Mouse (Mus musculus) midbrain, embryonic 16.5 days (tissue): ENCODE measurements around the gene Gpcpd1. TPM values are rescaled to one million over a fixed set of nuclear protein-coding genes. Genes with fewer than 3 reads are reported as not detected.

Source experiments
- ATAC-seq: fragments of 200-750 bp; cut with Nextera tagmentation; 2 replicates; pipeline ENCODE4 v1.8.0; 2017; ENCODE audit warnings: moderate TSS enrichment
- H3K27ac ChIP-seq: fragments of 300-500 bp; sonication (generic); 2 replicates; pipeline ENCODE4 v1.5.1; 2014; ENCODE audit warnings: mild to moderate bottlenecking, low read length, mixed read lengths
- H3K27me3 ChIP-seq: fragments of 300-500 bp; sonication (generic); 2 replicates; pipeline ENCODE4 v1.6.1; 2014; ENCODE audit warnings: low read depth, low read length, mixed read lengths; ENCODE audit not compliant: control insufficient read depth, insufficient read depth
- H3K36me3 ChIP-seq: fragments of 300-500 bp; sonication (generic); 2 replicates; pipeline ENCODE4 v1.6.1; 2014; ENCODE audit warnings: mild to moderate bottlenecking, low read length, moderate library complexity, mixed read lengths; ENCODE audit not compliant: control insufficient read depth, insufficient read depth
- H3K4me1 ChIP-seq: fragments of 300-500 bp; sonication (generic); 2 replicates; pipeline ENCODE4 v1.6.1; 2014; ENCODE audit warnings: mild to moderate bottlenecking, low read length, mixed read lengths; ENCODE audit not compliant: control insufficient read depth, insufficient read depth
- H3K4me2 ChIP-seq: fragments of 300-500 bp; sonication (generic); 2 replicates; pipeline ENCODE4 v1.6.1; 2014; ENCODE audit warnings: mild to moderate bottlenecking, low read length, mixed read lengths
- H3K4me3 ChIP-seq: fragments of 300-500 bp; sonication (generic); 2 replicates; pipeline ENCODE4 v1.5.1; 2014; ENCODE audit warnings: low read depth, mild to moderate bottlenecking, low read length, moderate library complexity, mixed read lengths
- H3K9ac ChIP-seq: fragments of 300-500 bp; sonication (generic); 2 replicates; pipeline ENCODE4 v1.6.1; 2014; ENCODE audit warnings: low read depth, low read length, mixed read lengths
- H3K9me3 ChIP-seq: fragments of 300-500 bp; sonication (generic); replicated peaks from 2 replicates; pipeline ENCODE4 v1.6.1; 2014; ENCODE audit warnings: mild to moderate bottlenecking, low read length, mixed read lengths; ENCODE audit not compliant: control insufficient read depth, poor library complexity, severe bottlenecking
- WGBS: fragments of 180-500 bp; shearing (Covaris S2); extraction: QIAGEN DNeasy Blood & Tissue Kit; methylation state at CpG from one replicate; pipeline ENCODE4 v1.1.7; 2014; 5-methylcytosine and 5-hydroxymethylcytosine counted together
- polyA plus RNA-seq: library from polyadenylated mRNA; unstranded; fragments of >200 nt; fragmentation: Nextera tagmentation; extraction: Ambion mirVana; gene quantifications from 2 replicates; pipeline ENCODE4 v1.2.1, GENCODE M21; 2015

Gpcpd1 gene
- polyA plus RNA-seq: 77.5 and 86.7 TPM in 2 replicates

DNA sequence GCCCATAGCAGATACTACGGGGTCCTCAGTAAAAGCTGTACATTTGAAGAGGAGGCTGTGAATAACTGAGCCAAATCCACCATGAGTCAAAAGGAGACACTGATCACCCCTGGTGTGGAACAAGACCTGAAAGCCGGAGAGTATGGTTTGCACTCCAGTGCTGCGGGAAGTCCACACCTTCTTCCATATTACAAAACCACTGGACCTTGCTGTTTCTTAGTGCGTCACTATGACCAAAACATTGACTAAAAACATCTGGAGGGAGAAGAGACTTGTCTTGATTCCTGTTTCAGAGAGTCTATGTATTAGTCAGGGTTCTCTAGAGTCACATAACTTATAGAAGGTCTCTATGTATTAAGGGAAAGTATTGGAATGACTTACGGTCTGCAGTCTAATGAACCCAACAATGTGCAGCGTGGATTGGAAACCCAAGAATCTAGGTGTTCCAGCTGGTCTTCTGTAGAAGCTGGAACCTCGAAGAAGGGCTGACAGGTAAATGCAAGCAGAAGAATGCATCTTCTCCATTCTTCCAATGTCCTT is at the start of gene Gpcpd1:
TSS of gene Gpcpd1 (minus strand) at position 490 of the 540 bp plus-strand sequence.
- H3K4me1 ChIP-seq: no peaks in the 10 kb centered on the region; the same call in 1 of the 2 replicates
- no peak for ATAC-seq
- H3K4me3 ChIP-seq: no peak within 1 kb of the TSS
- no peaks in the 10 kb centered on the region for H3K36me3 ChIP-seq
- no peaks in the 10 kb centered on the region for H3K27me3 ChIP-seq
- no peaks in the 10 kb centered on the region for H3K9me3 ChIP-seq
- WGBS: 96% methylated on average over 7 of the region's 7 CpGs
- H3K27ac ChIP-seq: no peak within 1 kb of the TSS
- no peak within 1 kb of the TSS for H3K4me2 ChIP-seq
- no peak within 1 kb of the TSS for H3K9ac ChIP-seq

GRCm38 (mm10) chr2:132636534-132636933 is 49.0 kb upstream of the Gpcpd1 start:
- 80% methylated on average over 1 of the region's 1 CpGs for WGBS
- no peaks in the 10 kb centered on the region for H3K36me3 ChIP-seq
- no peaks in the 10 kb centered on the region for H3K27me3 ChIP-seq
- H3K4me2 ChIP-seq: no peak overlapping the region
- no peaks in the 10 kb centered on the region for H3K9me3 ChIP-seq
- H3K9ac ChIP-seq: no peak overlapping the region
- no peaks in the 10 kb centered on the region for H3K4me1 ChIP-seq
- no peak overlapping the region for H3K4me3 ChIP-seq
- H3K27ac ChIP-seq: no peak overlapping the region
- ATAC-seq: no peak

- Histone ChIP-seq H3K9ac (no peak overlapping the region), H3K9me3 (no peaks in the 10 kb centered on the region), H3K4me1 (no peaks in the 10 kb centered on the region), H3K27me3 (no peaks in the 10 kb centered on the region), H3K4me2 (no peak overlapping the region), H3K4me3 (no peak overlapping the region), H3K36me3 (no peaks in the 10 kb centered on the region), H3K27ac (no peak overlapping the region)
- no peak for ATAC-seq
- WGBS: 96% methylated on average over 2 of the region's 2 CpGs
These were observed 41.1 kb upstream of the Gpcpd1 start for GRCm38 (mm10) chr2:132628626-132629025.

DNA sequence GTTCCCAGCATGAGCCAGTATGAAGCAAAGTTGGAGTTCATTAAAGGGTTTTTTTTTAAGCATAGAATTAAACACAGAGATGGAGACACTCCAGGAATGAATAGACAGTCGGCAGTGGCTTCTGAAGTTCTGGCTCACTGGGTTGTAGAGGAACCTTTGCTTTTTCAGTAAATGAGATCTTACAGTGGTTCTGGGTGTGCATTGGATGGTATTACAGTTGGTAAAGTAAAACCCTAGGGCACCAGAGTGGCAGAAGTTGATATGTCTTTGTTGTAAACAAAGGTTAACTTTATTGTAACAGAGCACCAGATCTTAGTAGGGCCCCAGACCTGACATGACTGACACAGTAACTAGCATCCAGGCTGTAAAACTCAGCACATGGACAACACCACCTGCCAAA is 35.6 kb upstream of the Gpcpd1 start:
- Histone ChIP-seq H3K4me1 (no peaks in the 10 kb centered on the region), H3K9me3 (no peaks in the 10 kb centered on the region), H3K27ac (no peak overlapping the region), H3K9ac (no peak overlapping the region), H3K4me2 (no peak overlapping the region), H3K4me3 (no peak overlapping the region), H3K36me3 (no peaks in the 10 kb centered on the region), H3K27me3 (no peaks in the 10 kb centered on the region)
- ATAC-seq: no peak
- WGBS: 80% methylated on average over 1 of the region's 1 CpGs

- H3K4me3 ChIP-seq: no peak overlapping the region
- no peak for ATAC-seq
- 65% methylated on average over 3 of the region's 3 CpGs for WGBS
- H3K9ac ChIP-seq: no peak overlapping the region
- no peaks in the 10 kb centered on the region for H3K4me1 ChIP-seq
- no peak overlapping the region for H3K4me2 ChIP-seq
- no peaks in the 10 kb centered on the region for H3K27me3 ChIP-seq
- no peak overlapping the region for H3K27ac ChIP-seq
- no peaks in the 10 kb centered on the region for H3K36me3 ChIP-seq
- H3K9me3 ChIP-seq: no peaks in the 10 kb centered on the region
These were observed 30.2 kb upstream of the Gpcpd1 start for GRCm38 (mm10) chr2:132617693-132618092.

DNA sequence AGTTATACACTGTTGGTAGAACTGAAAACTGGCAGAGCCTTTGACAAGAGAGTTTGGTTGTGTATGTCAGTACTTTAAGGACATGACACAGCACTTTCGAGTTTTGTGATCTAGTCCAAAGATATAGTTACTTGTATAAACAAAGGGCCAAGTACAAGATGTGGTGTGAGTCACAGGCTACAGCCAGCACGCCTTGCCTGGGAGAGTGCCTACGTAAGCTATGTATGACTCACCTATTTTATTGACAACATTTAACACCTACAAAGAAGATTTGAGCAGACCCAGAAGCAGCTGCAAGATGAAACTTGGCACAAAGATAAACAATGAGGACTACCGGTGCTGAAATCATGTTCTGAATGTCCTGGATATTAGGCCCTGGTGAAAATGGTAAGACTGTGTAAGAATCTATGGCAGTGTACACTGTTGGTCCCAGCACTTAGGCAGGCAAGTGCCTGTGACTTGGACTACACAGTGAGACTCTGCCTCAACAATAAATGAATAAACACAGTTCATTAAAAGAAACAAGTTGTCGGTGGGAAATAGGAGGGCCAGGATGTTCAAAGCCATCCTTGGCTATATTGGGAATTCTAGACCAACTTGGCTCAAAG is 26.2 kb upstream of the Gpcpd1 start:
- no peak overlapping the region for H3K27ac ChIP-seq
- no peak overlapping the region for H3K4me2 ChIP-seq
- H3K9ac ChIP-seq: no peak overlapping the region
- H3K9me3 ChIP-seq: no peaks in the 10 kb centered on the region; the same call in 1 of the 2 replicates
- ATAC-seq: no peak
- H3K4me1 ChIP-seq: no peaks in the 10 kb centered on the region
- no peak overlapping the region for H3K4me3 ChIP-seq
- H3K27me3 ChIP-seq: no peaks in the 10 kb centered on the region
- WGBS: 83% methylated on average over 5 of the region's 5 CpGs
- no peaks in the 10 kb centered on the region for H3K36me3 ChIP-seq

- no peak for ATAC-seq
- Histone ChIP-seq H3K9ac (no peak overlapping the region), H3K9me3 (no peaks in the 10 kb centered on the region; the same call in 1 of the 2 replicates), H3K4me3 (no peak overlapping the region), H3K27ac (no peak overlapping the region), H3K27me3 (no peaks in the 10 kb centered on the region), H3K36me3 (no peaks in the 10 kb centered on the region), H3K4me1 (0 out of 2 replicates have a peak, but pooled peaks cover 5% of the 10 kb centered on the region), H3K4me2 (no peak overlapping the region)
- WGBS: 91% methylated on average over 4 of the region's 4 CpGs
These were observed 24.2 kb upstream of the Gpcpd1 start for GRCm38 (mm10) chr2:132611551-132612233.

- ATAC-seq: peak; percentile 84
These were observed 19.9 kb upstream of the Gpcpd1 start for GRCm38 (mm10) chr2:132607141-132608093.

More at GRCm38 (mm10) chr2:132607141-132608093, 19.9 kb upstream of the Gpcpd1 start:
- Histone ChIP-seq H3K27me3 (no peaks in the 10 kb centered on the region), H3K9me3 (no peaks in the 10 kb centered on the region; the same call in 1 of the 2 replicates), H3K4me3 (no peak overlapping the region), H3K9ac (no peak overlapping the region), H3K4me2 (peak overlapping the region; percentile 38), H3K36me3 (no peaks in the 10 kb centered on the region), H3K4me1 (0 out of 2 replicates have a peak, but pooled peaks cover 5% of the 10 kb centered on the region), H3K27ac (peak overlapping the region; percentile 69)
- 34% methylated on average over 10 of the region's 10 CpGs for WGBS
